Mouse (Mus musculus) gastrocnemius, adult 18-20 months (tissue): ENCODE results near the gene Gm5615. TPM values are rescaled to one million over a fixed set of nuclear protein-coding genes. Genes with fewer than 3 reads are reported as not detected.

Experiments used
- DNase-seq: peaks from one replicate; pipeline ENCODE4 v3.0.0; 2021; ENCODE audit warnings: low spot score
- long read RNA-seq, 2 experiments: library from polyadenylated mRNA; stranded (forward); transcript quantifications; one replicate each; pipeline ENCODE4 v2.0.0; 2021
- total RNA-seq, 2 experiments: library from RNA; stranded (reverse); gene quantifications; 2 replicates each; pipeline ENCODE4 v1.2.3; 2021

The Gm5615 gene
- total RNA-seq: not detected
- long read RNA-seq, experiment 1: 0 reads
- long read RNA-seq, experiment 2: 0 reads

- DNase-seq: no peak
Observed at GRCm38 (mm10) chr9:36541863-36542262, at the start of gene Gm5615. Gm5615 (minus strand) TSS chr9:36541963.

- no peak for DNase-seq
Observed at GRCm38 (mm10) chr9:36582535-36582934, 40.8 kb upstream of the Gm5615 start, which contains the start of gene Gm17689. Gm17689 (minus strand) TSS chr9:36582635.

- no peak for DNase-seq
Observed at GRCm38 (mm10) chr9:36504211-36504610, 37.6 kb downstream of the Gm5615 start.

- DNase-seq: no peak
Observed at GRCm38 (mm10) chr9:36495824-36496223, 45.9 kb downstream of the Gm5615 start.

GRCm38 (mm10) chr9:36494501-36495220 lies 47.1 kb downstream of the Gm5615 start:
- no peak for DNase-seq

Other genes with a start within 250 kb of the Gm5615 start
- not detected for gene Gm7257, start 110.1 kb downstream of the Gm5615 start, total RNA-seq
- not detected for gene Gm9513, start 66.3 kb downstream of the Gm5615 start, total RNA-seq
- not detected for gene Gm17689, start 40.7 kb upstream of the Gm5615 start, total RNA-seq
- gene A630095E13Rik, start 101.4 kb upstream of the Gm5615 start, total RNA-seq: not detected
- not detected for gene Acrv1, start 151.3 kb upstream of the Gm5615 start, total RNA-seq
- under 1 TPM; 0.09 to 0.62 TPM for gene Chek1, start 185.1 kb upstream of the Gm5615 start, total RNA-seq
- gene Stt3a, start 225.7 kb upstream of the Gm5615 start, total RNA-seq: 10 to 100 TPM; 31.6 to 40.6 TPM